22 mouse cellular contexts compared by ENCODE assay signal in genomic region chr2:39150943-39151342, GRCm38 (mm10). TPM values are rescaled to one million over a fixed set of nuclear protein-coding genes. Genes with fewer than 3 reads are reported as not detected.
A peak's percentile ranks its signal among the peaks of the same experiment; 100 is the strongest.
DNase-seq lines count a peak whose midpoint lies in the region; ATAC-seq and TF ChIP-seq lines count a peak whose summit lies in the region.
"Had no signal": no experiment of that assay in that cellular context is flagged by ENCODE, and none has a peak within 500 bp of the region (broad histone marks: within the 10 kb centered on the region; RNA-seq: fewer than 3 reads in every experiment).

No protein-coding gene starts in this region.

- peaks cover 2% of the 10 kb centered on the region for H3K4me1 ChIP-seq in cortical plate, adult 2 months (ENCODE audit: control insufficient read depth, insufficient read depth, low read length)
- peaks cover 3% of the 10 kb centered on the region; the same call in 1 of the 2 replicates for H3K4me1 ChIP-seq in liver, embryonic 11.5 days (replicated peaks; ENCODE audit: control insufficient read depth, insufficient read depth, low read length)
- H3K4me1 ChIP-seq: embryonic facial prominence, embryonic 13.5 days; embryonic facial prominence, embryonic 15.5 days; forebrain, embryonic 10.5 days; forebrain, embryonic 12.5 days had no signal

- no peaks in the 10 kb centered on the region for H3K9me3 ChIP-seq in liver, embryonic 11.5 days (ENCODE audit: control insufficient read depth, low read length)
- H3K9me3 ChIP-seq: embryonic facial prominence, embryonic 13.5 days; embryonic facial prominence, embryonic 15.5 days; forebrain, embryonic 10.5 days; forebrain, embryonic 12.5 days had no signal

- H3K27ac ChIP-seq in layer of hippocampus, adult 2 months, result peak overlapping the region; percentile 7; the same call in 1 of the 2 replicates
- H3K27ac ChIP-seq in cortical plate, adult 2 months (ENCODE audit: insufficient read depth, low read length), result peak overlapping the region; percentile 51
- H3K27ac ChIP-seq in liver, embryonic 11.5 days (ENCODE audit: low read depth, low read length), result no peak overlapping the region
- H3K27ac ChIP-seq: embryonic facial prominence, embryonic 13.5 days; embryonic facial prominence, embryonic 15.5 days; forebrain, embryonic 10.5 days; forebrain, embryonic 12.5 days had no signal

- no peak overlapping the region for H3K9ac ChIP-seq in liver, embryonic 11.5 days (ENCODE audit: low read depth, low read length)
- H3K9ac ChIP-seq: embryonic facial prominence, embryonic 13.5 days; embryonic facial prominence, embryonic 15.5 days; forebrain, embryonic 12.5 days had no signal

- TF ChIP-seq POLR2A in cortical plate, adult 2 months (IDR thresholded peaks at IDR 0.05; ENCODE audit: extremely low read depth, insufficient read depth, low read length), result no peak

- no peak overlapping the region for H3K4me3 ChIP-seq in layer of hippocampus, adult 2 months
- H3K4me3 ChIP-seq in cortical plate, adult 2 months (ENCODE audit: insufficient read depth, low read length), result no peak overlapping the region
- H3K4me3 ChIP-seq in liver, embryonic 11.5 days (ENCODE audit: low read depth, low read length), result no peak overlapping the region
- H3K4me3 ChIP-seq: embryonic facial prominence, embryonic 13.5 days; embryonic facial prominence, embryonic 15.5 days; erythroblast, embryonic 14.5 days; forebrain, embryonic 10.5 days; forebrain, embryonic 12.5 days had no signal

- 69% methylated on average over 2 of the region's 2 CpGs for WGBS in liver, embryonic 11.5 days

- no peak overlapping the region for H3K4me2 ChIP-seq in liver, embryonic 11.5 days
- H3K4me2 ChIP-seq: embryonic facial prominence, embryonic 13.5 days; embryonic facial prominence, embryonic 15.5 days; forebrain, embryonic 12.5 days had no signal

- DNase-seq in layer of hippocampus, adult 2 months (ENCODE audit: low spot score in 2 of 2), result no peak
- no peak for DNase-seq in layer of hippocampus, postnatal 10 days (ENCODE audit: low spot score in 2 of 2)
- peak; percentile 59 for DNase-seq in brain, adult 2 months (ENCODE audit: low read depth, low spot score)
- no peak for DNase-seq in right cerebral cortex, postnatal 25 days
- no peak for DNase-seq in liver, embryonic 11.5 days (ENCODE audit: low spot score)
- DNase-seq: adrenal gland, adult 2 months; adrenal gland, postnatal 10 days; adrenal gland, postnatal 25 days; cerebellum, adult 11-12 months; cerebellum, adult 2 months; cerebellum, adult 9-10 months; cerebellum, postnatal 10 days; cerebellum, postnatal 25 days; embryo, embryonic 11 days had no signal

- H3K36me3 ChIP-seq in liver, embryonic 11.5 days (ENCODE audit: control insufficient read depth, insufficient read depth, low read length), result no peaks in the 10 kb centered on the region
- H3K36me3 ChIP-seq: embryonic facial prominence, embryonic 15.5 days had no signal

- no peak for ATAC-seq in liver, embryonic 11.5 days (replicated peaks; ENCODE audit: low FRiP score)
- ATAC-seq: forebrain, embryonic 14.5 days; forebrain, embryonic 16.5 days had no signal

- TF ChIP-seq CTCF in layer of hippocampus, adult 2 months (conservative IDR thresholded peaks at IDR 0.05), result no peak
- no peak for TF ChIP-seq CTCF in cortical plate, adult 2 months (IDR thresholded peaks at IDR 0.05; ENCODE audit: extremely low read depth, insufficient read depth, low read length)

- no peaks in the 10 kb centered on the region for H3K27me3 ChIP-seq in liver, embryonic 11.5 days (replicated peaks; ENCODE audit: control insufficient read depth, insufficient read depth, low read length)
- H3K27me3 ChIP-seq: embryonic facial prominence, embryonic 13.5 days; embryonic facial prominence, embryonic 15.5 days; forebrain, embryonic 12.5 days had no signal

RNA-seq across cellular contexts. Expression of gene Scai, which starts 39.6 kb away (rescaled TPM):
- 10 to 100 TPM; 53.8 to 58.7 TPM for total RNA-seq in layer of hippocampus, adult 2 months (2021)
- 10 to 100 TPM; 84.7 to 94.4 TPM for total RNA-seq in layer of hippocampus, postnatal 10 days (2021)
- polyA plus RNA-seq in cortical plate, adult 2 months (2012; rRNA removed), result 12.2 and 14.2 TPM in 2 replicates
- polyA plus RNA-seq in liver, embryonic 11.5 days (2014; fragmentation: Nextera tagmentation; extraction: Ambion mirVana), result 4.7 and 5.1 TPM in 2 replicates
